Mouse (Mus musculus): ENCODE results near the gene Ctsc. TPM values are rescaled to one million over a fixed set of nuclear protein-coding genes. Genes with fewer than 3 reads are reported as not detected.

Ctsc gene
- 10.8 and 12.2 TPM in 2 replicates for polyA plus RNA-seq (2012; rRNA removed)

GRCm38 (mm10) chr7:88277858-88278627 lies at the start of gene Ctsc:
Ctsc (plus strand) TSS chr7:88278085.

Other genes starting within 250 kb of the Ctsc start
- gene Rab38, start 152.2 kb downstream of the Ctsc start, polyA plus RNA-seq (2012; rRNA removed) = 1.0 and 3.0 TPM in 2 replicates